Mouse (Mus musculus) liver, embryonic 14.5 days (tissue): ENCODE measurements around the gene Clcn1. TPM values are rescaled to one million over a fixed set of nuclear protein-coding genes. Genes with fewer than 3 reads are reported as not detected.
A peak's percentile ranks its signal among the peaks of the same experiment; 100 is the strongest.

Experiments used
- ATAC-seq: fragments of 200-750 bp; cut with Nextera tagmentation; 2 replicates; pipeline ENCODE4 v1.8.0; 2017; ENCODE audit warnings: moderate number of reproducible peaks, mild to moderate bottlenecking, moderate library complexity; ENCODE audit not compliant: insufficient read depth
- DNase-seq, 3 experiments: peaks; one replicate each; pipeline ENCODE4 v3.0.0-alpha.2; 2012 to 2013; ENCODE audit warnings: low read depth in 3 of 3, low spot score in 3 of 3
- H3K27ac ChIP-seq: fragments of 300-500 bp; sonication (generic); 2 replicates; pipeline ENCODE4 v1.5.1; 2014; ENCODE audit warnings: moderate library complexity, mild to moderate bottlenecking, control low read depth, inconsistent platforms
- H3K27me3 ChIP-seq: fragments of 300-500 bp; sonication (generic); 2 replicates; pipeline ENCODE4 v1.6.1; 2014; ENCODE audit warnings: mild to moderate bottlenecking, low read length, moderate library complexity; ENCODE audit not compliant: control insufficient read depth, insufficient read depth
- H3K36me3 ChIP-seq: fragments of 300-500 bp; sonication (generic); replicated peaks from 2 replicates; pipeline ENCODE4 v1.6.1; 2014; ENCODE audit warnings: low read depth; ENCODE audit not compliant: control insufficient read depth, insufficient read depth
- H3K4me1 ChIP-seq, 2 experiments: fragments of 200-500 bp in 1 of 2; fragments of 300-500 bp in 1 of 2; sonication (generic) in 1 of 2; replicated peaks; 2 replicates each; pipeline ENCODE4 v1.6.1; 2012 to 2014; ENCODE audit warnings: antibody characterized with exemption in 1 of 2, inconsistent platforms in 1 of 2, low read length in 1 of 2; ENCODE audit not compliant: control insufficient read depth in 2 of 2, insufficient read depth in 2 of 2
- H3K4me2 ChIP-seq: fragments of 300-500 bp; sonication (generic); 2 replicates; pipeline ENCODE4 v1.6.1; 2014; ENCODE audit warnings: low read depth, mild to moderate bottlenecking, control low read depth, moderate library complexity
- H3K4me3 ChIP-seq, 2 experiments: fragments of 200-500 bp in 1 of 2; fragments of 300-500 bp in 1 of 2; sonication (generic) in 1 of 2; 2 replicates each; pipeline ENCODE4 v1.5.1; 2012 to 2014; ENCODE audit warnings: low read depth in 2 of 2, low read length in 2 of 2, mild to moderate bottlenecking in 2 of 2, control low read depth in 1 of 2, inconsistent platforms in 1 of 2, moderate library complexity in 1 of 2; ENCODE audit not compliant: insufficient read depth in 1 of 2
- H3K9ac ChIP-seq: fragments of 300-500 bp; sonication (generic); replicated peaks from 2 replicates; pipeline ENCODE4 v1.6.1; 2014; ENCODE audit warnings: mild to moderate bottlenecking, control low read depth, moderate library complexity
- H3K9me3 ChIP-seq: fragments of 300-500 bp; sonication (generic); 2 replicates; pipeline ENCODE4 v1.6.1; 2016; ENCODE audit warnings: low read length, mixed read lengths; ENCODE audit not compliant: control insufficient read depth
- CTCF ChIP-seq: IDR thresholded peaks from 2 replicates; pipeline ENCODE4 v1.5.1; 2016; ENCODE audit warnings: antibody characterized with exemption, low read depth, control low read depth
- EP300 ChIP-seq: IDR thresholded peaks from 2 replicates; pipeline ENCODE4 v1.6.1; 2016; ENCODE audit warnings: antibody characterized with exemption, low read depth
- WGBS: fragments of 180-500 bp; shearing (Covaris S2); extraction: QIAGEN DNeasy Blood & Tissue Kit; methylation state at CpG from one replicate; pipeline ENCODE4 v1.1.7; 2014; ENCODE audit not compliant: insufficient replicate concordance; 5-methylcytosine and 5-hydroxymethylcytosine counted together
- polyA plus RNA-seq, 2 experiments: library from polyadenylated mRNA; depleted of rRNA in 1 of 2; stranded (reverse) in 1 of 2; unstranded in 1 of 2; fragments of >200 nt; fragmentation: Nextera tagmentation in 1 of 2; extraction: Ambion mirVana in 1 of 2; gene quantifications; 2 replicates each; pipeline versions ENCODE4 v1.2.1 to v1.2.3; 2012 to 2014

Clcn1 gene
- polyA plus RNA-seq, 2 experiments: 0.30 TPM; not detected in 1

DNA sequence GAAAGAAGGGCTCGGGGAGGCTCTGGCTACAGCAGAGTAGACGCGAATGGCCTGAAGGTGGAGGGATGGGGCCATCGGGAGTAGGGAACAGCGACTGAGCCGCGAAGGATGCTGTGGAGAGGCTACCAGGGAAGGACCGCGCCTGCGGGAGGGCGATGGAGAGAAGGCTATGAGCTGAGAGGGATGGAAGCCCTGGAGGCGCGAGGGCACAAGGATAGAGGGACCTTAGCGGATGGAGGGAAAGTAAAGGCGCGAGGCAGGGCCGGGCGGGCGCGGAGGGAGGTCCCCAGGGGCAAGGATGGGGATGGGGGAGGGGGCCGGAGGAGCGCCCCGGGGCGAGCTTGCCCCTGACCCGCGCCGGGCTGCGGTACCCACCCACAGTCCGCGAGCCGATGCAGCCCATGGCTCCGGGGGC, 37.6 kb downstream of the Clcn1 start:
- ATAC-seq (no peak), DNase-seq (no peak)
- Histone ChIP-seq H3K4me3 (peak overlapping the region in 1 of 2 experiments; percentile 33; a peak in 2 of 4 replicates), H3K27me3 (peaks cover 47% of the 10 kb centered on the region), H3K36me3 (no peaks in the 10 kb centered on the region), H3K4me1 (peaks cover 0 to 3% of the 10 kb centered on the region in 2 experiments; a peak in 2 of 4 replicates), H3K9ac (no peak overlapping the region), H3K9me3 (no peaks in the 10 kb centered on the region), H3K4me2 (peak overlapping the region; percentile 49), H3K27ac (no peak overlapping the region)
- TF ChIP-seq EP300 (no peak), CTCF (no peak)
- 1% methylated on average over 20 of the region's 32 CpGs for WGBS

GRCm38 (mm10) chr6:42324482-42325267, 38.2 kb downstream of the Clcn1 start, which contains the start of gene Fam131b:
Fam131b (minus strand) TSS chr6:42324643.
- no peaks in the 10 kb centered on the region for H3K36me3 ChIP-seq
- H3K9me3 ChIP-seq: no peaks in the 10 kb centered on the region
- H3K4me3 ChIP-seq: peak within 1 kb of the TSS in 1 of 2 experiments; percentile 33; a peak in 2 of 4 replicates
- peak within 1 kb of the TSS; percentile 49 for H3K4me2 ChIP-seq
- H3K27ac ChIP-seq: no peak within 1 kb of the TSS
- peaks cover 0 to 3% of the 10 kb centered on the region in 2 experiments; a peak in 2 of 4 replicates for H3K4me1 ChIP-seq
- TF ChIP-seq CTCF: no peak
- TF ChIP-seq EP300: no peak
- DNase-seq: no peak
- WGBS: 2% methylated on average over 51 of the region's 68 CpGs
- H3K27me3 ChIP-seq: peaks cover 47% of the 10 kb centered on the region
- ATAC-seq: no peak
- H3K9ac ChIP-seq: no peak within 1 kb of the TSS

DNA sequence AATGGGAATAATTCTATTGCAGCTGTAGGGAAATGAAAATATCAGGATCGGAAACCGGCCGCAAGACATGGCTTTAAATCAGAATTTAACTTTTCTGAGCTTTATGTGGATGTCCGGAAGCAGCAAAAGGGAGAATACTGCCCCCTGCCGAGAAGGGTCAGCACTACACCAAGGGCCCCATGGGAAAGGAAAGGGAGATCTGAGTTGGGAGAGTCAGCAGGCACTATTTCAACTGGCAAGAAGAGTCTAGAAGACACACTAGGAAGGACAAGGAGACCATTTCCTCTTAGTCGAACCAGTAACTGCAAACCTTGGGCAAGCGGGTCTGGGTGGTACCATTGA, 38.8 kb downstream of the Clcn1 start:
- DNase-seq (peak in 1 of 3 experiments; percentile 20), ATAC-seq (no peak)
- Histone ChIP-seq H3K27me3 (peaks cover 47% of the 10 kb centered on the region), H3K36me3 (no peaks in the 10 kb centered on the region), H3K9me3 (no peaks in the 10 kb centered on the region), H3K9ac (no peak overlapping the region), H3K4me1 (peaks cover 0 to 3% of the 10 kb centered on the region in 2 experiments; a peak in 2 of 4 replicates), H3K4me2 (peak overlapping the region; percentile 49; the same call in 1 of the 2 replicates), H3K27ac (no peak overlapping the region), H3K4me3 (peak overlapping the region in 1 of 2 experiments; percentile 33; a peak in 1 of 4 replicates)
- TF ChIP-seq CTCF (peak; percentile 80), EP300 (no peak)
- 7% methylated on average over 7 of the region's 7 CpGs for WGBS

- H3K27ac ChIP-seq: no peak overlapping the region
- TF ChIP-seq EP300 (no peak), CTCF (no peak)
- H3K4me1 ChIP-seq: peaks cover 0 to 3% of the 10 kb centered on the region in 2 experiments; a peak in 2 of 4 replicates
- H3K4me3 ChIP-seq: no peak overlapping the region
- no peaks in the 10 kb centered on the region for H3K36me3 ChIP-seq
- peaks cover 41% of the 10 kb centered on the region for H3K27me3 ChIP-seq
- no peak for ATAC-seq
- H3K9ac ChIP-seq: no peak overlapping the region
- H3K4me2 ChIP-seq: no peak overlapping the region
- 33% methylated on average over 3 of the region's 3 CpGs for WGBS
- DNase-seq: no peak
- H3K9me3 ChIP-seq: no peaks in the 10 kb centered on the region
These were observed 40.0 kb downstream of the Clcn1 start for GRCm38 (mm10) chr6:42326509-42326908.

DNA sequence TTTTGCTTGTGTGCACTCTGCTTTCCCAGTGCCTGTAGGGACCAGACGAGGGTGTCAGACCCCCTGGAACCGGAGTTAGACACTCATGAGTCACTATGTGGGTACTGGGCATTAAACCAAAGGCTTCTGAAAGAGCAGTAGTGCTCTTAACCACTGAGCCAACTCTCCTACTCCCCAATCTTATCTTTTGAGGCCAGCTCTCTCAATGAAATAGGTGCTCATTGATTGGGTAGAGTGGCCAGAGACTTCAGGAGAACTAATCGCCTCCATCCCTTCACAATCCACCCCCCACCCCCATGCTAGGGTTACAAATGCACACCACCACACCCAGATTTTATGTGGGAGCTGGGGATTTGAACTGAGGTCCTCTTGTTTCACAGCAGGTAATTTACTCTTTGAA, 42.3 kb downstream of the Clcn1 start:
- no peaks in the 10 kb centered on the region for H3K36me3 ChIP-seq
- TF ChIP-seq EP300: no peak
- no peak for TF ChIP-seq CTCF
- H3K4me2 ChIP-seq: no peak overlapping the region
- H3K4me3 ChIP-seq: no peak overlapping the region
- H3K27ac ChIP-seq: no peak overlapping the region
- 21% methylated on average over 3 of the region's 3 CpGs for WGBS
- DNase-seq (no peak), ATAC-seq (peak; percentile 48; the same call in 1 of the 2 replicates)
- peaks cover 19% of the 10 kb centered on the region for H3K27me3 ChIP-seq
- H3K4me1 ChIP-seq: peaks cover 0 to 3% of the 10 kb centered on the region in 2 experiments; a peak in 2 of 4 replicates
- no peak overlapping the region for H3K9ac ChIP-seq
- no peaks in the 10 kb centered on the region for H3K9me3 ChIP-seq
